Mouse (Mus musculus) neural tube, embryonic 14.5 days (tissue): ENCODE data around the gene Sdhaf3. TPM values are rescaled to one million over a fixed set of nuclear protein-coding genes. Genes with fewer than 3 reads are reported as not detected.

Experiments used
- ATAC-seq: fragments of 200-750 bp; cut with Nextera tagmentation; 2 replicates; pipeline ENCODE4 v1.8.0; 2017; ENCODE audit warnings: low read depth, mild to moderate bottlenecking, moderate TSS enrichment, moderate library complexity
- H3K27ac ChIP-seq: fragments of 300-500 bp; sonication (generic); 2 replicates; pipeline ENCODE4 v1.5.1; 2014; ENCODE audit warnings: low read depth, mild to moderate bottlenecking, control low read depth, low read length, moderate library complexity, mixed read lengths
- H3K27me3 ChIP-seq: fragments of 300-500 bp; sonication (generic); 2 replicates; pipeline ENCODE4 v1.6.1; 2014; ENCODE audit warnings: low read length; ENCODE audit not compliant: control insufficient read depth, insufficient read depth
- H3K36me3 ChIP-seq: fragments of 300-500 bp; sonication (generic); 2 replicates; pipeline ENCODE4 v1.6.1; 2014; ENCODE audit warnings: low read length, mixed read lengths; ENCODE audit not compliant: control insufficient read depth, insufficient read depth
- H3K4me1 ChIP-seq: fragments of 300-500 bp; sonication (generic); 2 replicates; pipeline ENCODE4 v1.6.1; 2014; ENCODE audit warnings: low read length; ENCODE audit not compliant: control insufficient read depth, insufficient read depth
- H3K4me2 ChIP-seq: fragments of 300-500 bp; sonication (generic); 2 replicates; pipeline ENCODE4 v1.6.1; 2014; ENCODE audit warnings: mild to moderate bottlenecking, low read depth, low read length, control low read depth
- H3K4me3 ChIP-seq: fragments of 300-500 bp; sonication (generic); 2 replicates; pipeline ENCODE4 v1.5.1; 2014; ENCODE audit warnings: low read depth, low read length, control low read depth, mixed read lengths
- H3K9ac ChIP-seq: fragments of 300-500 bp; sonication (generic); replicated peaks from 2 replicates; pipeline ENCODE4 v1.6.1; 2014; ENCODE audit warnings: low read depth, mild to moderate bottlenecking, control low read depth, low read length, mixed read lengths
- H3K9me3 ChIP-seq: fragments of 300-500 bp; sonication (generic); 2 replicates; pipeline ENCODE4 v1.6.1; 2016; ENCODE audit warnings: low read length; ENCODE audit not compliant: control insufficient read depth
- WGBS: fragments of 180-500 bp; shearing (Covaris S2); extraction: QIAGEN DNeasy Blood & Tissue Kit; methylation state at CpG from one replicate; pipeline ENCODE4 v1.1.7; 2014; 5-methylcytosine and 5-hydroxymethylcytosine counted together
- polyA plus RNA-seq: library from polyadenylated mRNA; unstranded; fragments of >200 nt; fragmentation: Nextera tagmentation; extraction: Ambion mirVana; gene quantifications from 2 replicates; pipeline ENCODE4 v1.2.1, GENCODE M21; 2014

Sdhaf3 gene
- 8.3 TPM in 2 replicates for polyA plus RNA-seq

- Histone ChIP-seq H3K27ac (peak within 1 kb of the TSS; percentile 52; the same call in 1 of the 2 replicates), H3K9ac (peak within 1 kb of the TSS; percentile 67), H3K9me3 (no peaks in the 10 kb centered on the region), H3K4me1 (peaks cover 4% of the 10 kb centered on the region; the same call in 1 of the 2 replicates), H3K36me3 (no peaks in the 10 kb centered on the region), H3K4me3 (peak within 1 kb of the TSS; percentile 64), H3K27me3 (peaks cover 3% of the 10 kb centered on the region; the same call in 1 of the 2 replicates), H3K4me2 (peak within 1 kb of the TSS; percentile 59)
- peak; percentile 99 for ATAC-seq
- under 1% methylated on average over 52 of the region's 52 CpGs for WGBS
These were observed at the start of gene Sdhaf3 for GRCm38 (mm10) chr6:6955764-6956561. Sdhaf3 (plus strand) TSS chr6:6956004.

DNA sequence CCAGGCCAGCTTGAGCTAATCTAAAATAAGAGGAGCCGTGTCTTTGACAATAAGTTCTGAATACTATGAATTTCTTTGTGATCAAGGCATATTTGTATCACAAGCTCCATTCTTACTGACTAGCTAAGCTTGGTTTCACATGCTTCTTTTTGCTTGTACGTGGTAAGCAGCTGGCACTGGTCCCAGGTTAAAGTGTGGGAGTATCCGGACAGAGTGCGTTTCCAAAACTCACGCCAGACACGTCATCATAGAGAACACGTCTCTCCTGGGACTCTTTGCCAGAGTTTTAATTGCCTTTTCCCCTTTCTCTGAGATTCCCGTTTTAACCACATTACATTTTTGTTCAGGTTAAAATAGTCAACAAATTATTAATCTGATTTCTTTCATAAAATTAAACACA lies 46.2 kb upstream of the Sdhaf3 start:
- no peaks in the 10 kb centered on the region for H3K36me3 ChIP-seq
- H3K9me3 ChIP-seq, result no peaks in the 10 kb centered on the region
- no peak overlapping the region for H3K9ac ChIP-seq
- H3K27me3 ChIP-seq, result no peaks in the 10 kb centered on the region
- H3K4me3 ChIP-seq, result no peak overlapping the region
- ATAC-seq, result no peak
- H3K27ac ChIP-seq, result no peak overlapping the region
- no peak overlapping the region for H3K4me2 ChIP-seq
- WGBS, result 70% methylated on average over 8 of the region's 8 CpGs
- no peaks in the 10 kb centered on the region for H3K4me1 ChIP-seq

DNA sequence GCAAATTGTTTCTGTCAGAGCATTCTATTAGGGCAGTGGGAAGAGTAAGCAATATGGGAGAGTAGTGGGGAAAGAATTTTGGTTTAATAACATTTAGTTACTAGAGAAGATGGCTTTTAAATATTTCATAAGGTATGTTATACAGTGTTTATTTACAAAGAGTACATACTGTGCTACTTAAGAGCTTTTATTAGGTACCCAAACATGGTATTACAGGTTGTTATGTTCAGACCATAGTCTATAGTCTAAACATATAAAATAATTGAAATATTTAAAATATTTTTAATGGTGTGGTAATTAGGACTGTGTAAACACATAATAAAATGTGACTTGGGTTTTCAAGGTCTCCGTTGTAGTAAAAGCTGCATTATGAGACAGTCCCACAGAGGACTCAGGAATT lies 41.5 kb upstream of the Sdhaf3 start:
- Histone ChIP-seq H3K27ac (no peak overlapping the region), H3K9ac (no peak overlapping the region), H3K4me2 (no peak overlapping the region), H3K4me1 (no peaks in the 10 kb centered on the region), H3K36me3 (no peaks in the 10 kb centered on the region), H3K4me3 (no peak overlapping the region), H3K9me3 (no peaks in the 10 kb centered on the region), H3K27me3 (no peaks in the 10 kb centered on the region)
- no peak for ATAC-seq
- 96% methylated on average over 1 of the region's 1 CpGs for WGBS

GRCm38 (mm10) chr6:6914849-6915525 lies 40.8 kb upstream of the Sdhaf3 start:
- Histone ChIP-seq H3K4me2 (no peak overlapping the region), H3K4me3 (no peak overlapping the region), H3K27ac (no peak overlapping the region), H3K9me3 (no peaks in the 10 kb centered on the region), H3K9ac (no peak overlapping the region), H3K36me3 (no peaks in the 10 kb centered on the region), H3K27me3 (no peaks in the 10 kb centered on the region), H3K4me1 (no peaks in the 10 kb centered on the region)
- WGBS, result 40% methylated on average over 5 of the region's 5 CpGs
- peak; percentile 81 for ATAC-seq

DNA sequence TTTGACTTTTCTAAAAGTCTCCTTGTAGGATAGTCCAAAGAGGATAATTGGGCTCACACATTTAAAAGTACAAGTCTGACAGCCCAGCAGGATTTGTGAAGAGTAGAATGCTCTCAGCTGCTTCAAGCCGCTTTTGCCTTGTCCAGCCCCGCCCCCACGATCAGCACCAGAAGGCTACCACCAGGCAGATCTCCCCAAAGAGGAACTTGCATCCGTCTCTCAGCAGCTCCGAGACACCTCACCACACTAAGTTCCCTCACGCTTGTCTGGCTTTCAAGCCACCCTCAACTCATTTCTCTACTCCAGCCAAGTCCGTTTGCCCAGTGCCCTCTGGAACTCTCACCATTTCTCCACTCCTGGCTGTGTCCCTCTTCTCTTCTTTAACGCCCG lies 40.3 kb upstream of the Sdhaf3 start:
- Histone ChIP-seq H3K4me3 (no peak overlapping the region), H3K9me3 (no peaks in the 10 kb centered on the region), H3K9ac (no peak overlapping the region), H3K27ac (no peak overlapping the region), H3K4me2 (no peak overlapping the region), H3K27me3 (no peaks in the 10 kb centered on the region), H3K36me3 (no peaks in the 10 kb centered on the region), H3K4me1 (no peaks in the 10 kb centered on the region)
- no peak for ATAC-seq
- WGBS, result 62% methylated on average over 9 of the region's 9 CpGs

GRCm38 (mm10) chr6:6917334-6917733 lies 38.5 kb upstream of the Sdhaf3 start:
- WGBS, result 92% methylated on average over 4 of the region's 4 CpGs
- H3K9ac ChIP-seq, result no peak overlapping the region
- no peak overlapping the region for H3K4me2 ChIP-seq
- no peak overlapping the region for H3K27ac ChIP-seq
- H3K36me3 ChIP-seq, result no peaks in the 10 kb centered on the region
- H3K4me1 ChIP-seq, result no peaks in the 10 kb centered on the region
- no peak overlapping the region for H3K4me3 ChIP-seq
- ATAC-seq, result no peak
- H3K9me3 ChIP-seq, result no peaks in the 10 kb centered on the region
- no peaks in the 10 kb centered on the region for H3K27me3 ChIP-seq

DNA sequence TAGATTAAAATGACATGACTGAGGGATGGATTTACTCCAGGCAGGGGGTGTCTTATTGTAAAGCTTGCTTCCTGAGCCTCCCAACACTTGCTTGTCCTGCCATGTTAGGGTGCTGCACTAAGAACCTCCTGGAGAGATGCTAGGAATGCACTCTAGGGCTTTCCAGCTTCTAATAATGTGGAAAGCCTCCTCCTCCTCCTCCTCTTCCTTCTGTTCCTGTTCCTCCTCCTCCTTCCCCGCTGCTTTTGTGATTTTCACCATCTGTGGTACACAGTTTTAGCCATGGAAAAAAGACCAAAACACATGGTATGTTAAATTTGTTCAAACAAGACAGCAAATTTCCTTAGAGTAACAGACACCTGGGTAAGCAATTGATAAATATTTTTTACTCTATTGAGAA lies 30.5 kb upstream of the Sdhaf3 start:
- H3K36me3 ChIP-seq, result no peaks in the 10 kb centered on the region
- H3K27me3 ChIP-seq, result no peaks in the 10 kb centered on the region
- no peak overlapping the region for H3K27ac ChIP-seq
- no peaks in the 10 kb centered on the region for H3K9me3 ChIP-seq
- no peak for ATAC-seq
- H3K4me3 ChIP-seq, result no peak overlapping the region
- H3K4me2 ChIP-seq, result no peak overlapping the region
- no peak overlapping the region for H3K9ac ChIP-seq
- 56% methylated on average over 1 of the region's 1 CpGs for WGBS
- H3K4me1 ChIP-seq, result no peaks in the 10 kb centered on the region

- H3K36me3 ChIP-seq, result no peaks in the 10 kb centered on the region
- no peak for ATAC-seq
- WGBS, result 85% methylated on average over 4 of the region's 4 CpGs
These were observed 25.0 kb upstream of the Sdhaf3 start for GRCm38 (mm10) chr6:6930831-6931230.

DNA sequence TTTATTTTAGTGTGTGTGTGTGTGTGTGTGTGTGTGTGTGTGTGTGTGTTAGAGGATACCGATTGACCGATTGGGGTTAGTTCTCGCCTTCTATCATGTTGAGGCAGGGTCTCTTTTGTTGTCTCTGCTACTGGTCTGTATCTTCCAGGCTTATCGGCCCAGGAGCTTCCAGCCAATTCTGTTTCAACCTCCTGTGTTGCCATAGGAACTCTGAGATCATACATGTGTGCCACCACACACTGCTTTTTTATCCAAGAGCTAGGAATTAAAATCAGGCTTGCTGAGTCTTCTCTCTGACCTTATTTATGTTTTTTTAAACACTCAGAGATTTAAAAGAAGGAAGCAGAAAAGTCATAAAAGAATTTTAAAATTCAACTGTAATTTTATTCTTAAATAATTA lies 24.3 kb upstream of the Sdhaf3 start:
- Histone ChIP-seq H3K9me3 (no peaks in the 10 kb centered on the region), H3K27ac (no peak overlapping the region), H3K4me2 (no peak overlapping the region), H3K4me3 (no peak overlapping the region), H3K27me3 (no peaks in the 10 kb centered on the region), H3K4me1 (no peaks in the 10 kb centered on the region), H3K36me3 (no peaks in the 10 kb centered on the region), H3K9ac (no peak overlapping the region)
- no peak for ATAC-seq
- WGBS, result 87% methylated on average over 4 of the region's 4 CpGs

More at GRCm38 (mm10) chr6:6930831-6931230, 25.0 kb upstream of the Sdhaf3 start:
- Histone ChIP-seq H3K9me3 (no peaks in the 10 kb centered on the region), H3K4me1 (no peaks in the 10 kb centered on the region), H3K4me2 (no peak overlapping the region), H3K9ac (no peak overlapping the region), H3K4me3 (no peak overlapping the region), H3K27me3 (no peaks in the 10 kb centered on the region), H3K27ac (no peak overlapping the region)
